Mouse (Mus musculus): ENCODE measurements around the gene Sppl2b.

- TF ChIP-seq CTCF (IDR thresholded peaks at IDR 0.05; ENCODE audit: control insufficient read depth, insufficient read depth, insufficient replicate concordance, low read depth, low read length): no peak
- TF ChIP-seq POLR2A (IDR thresholded peaks at IDR 0.05; ENCODE audit: control insufficient read depth, low read depth, low read length): no peak
Measured at GRCm38 (mm10) chr10:80817164-80817563, 37.9 kb upstream of the Sppl2b start.
